Mouse (Mus musculus): ENCODE results near the gene Son. TPM values are rescaled to one million over a fixed set of nuclear protein-coding genes. Genes with fewer than 3 reads are reported as not detected.

The Son gene
- polyA plus RNA-seq, 1 experiment from 2014 or later = 151 TPM

GRCm38 (mm10) chr16:91618511-91619501, 28.5 kb upstream of the Son start, which contains the start of gene Dnajc28:
Dnajc28 (minus strand) TSS chr16:91619026.
- in situ Hi-C loops (cut with MboI; ENCODE audit: low pct_unique_long_range_greater_than_20kb) = no loop called here
- H3K27me3 ChIP-seq = no peaks in the 10 kb centered on the region
- POLR2A ChIA-PET = interaction anchor here (0.5 kb wide), 1 partner anchor 28 kb away, joined by 3 read pairs; the partner anchor contains the start of gene Gart
- ATAC-seq (peak; percentile 58), DNase-seq (ENCODE audit: low read depth, low spot score) (no peak)
- CTCF ChIA-PET = interaction anchor here (1.6 kb wide), 1 partner anchor 13 kb away, joined by 3 read pairs; no protein-coding TSS in a partner anchor
- no peak for TF ChIP-seq CTCF (IDR thresholded peaks at IDR 0.05)

GRCm38 (mm10) chr16:91620185-91620584, 27.1 kb upstream of the Son start:
- ChIA-PET POLR2A (no interaction called here), CTCF (interaction anchor here (1.6 kb wide), 1 partner anchor 19 kb away, joined by 4 read pairs; no protein-coding TSS in a partner anchor)
- in situ Hi-C loops (cut with MboI; ENCODE audit: low pct_unique_long_range_greater_than_20kb) = no loop called here
- ATAC-seq (no peak), DNase-seq (ENCODE audit: low read depth, low spot score) (no peak)
- H3K27me3 ChIP-seq = no peaks in the 10 kb centered on the region
- no peak for TF ChIP-seq CTCF (IDR thresholded peaks at IDR 0.05)

- in situ Hi-C loops (cut with MboI; ENCODE audit: low pct_unique_long_range_greater_than_20kb) = no loop called here
- no peak for ATAC-seq
- no peak for TF ChIP-seq CTCF (IDR thresholded peaks at IDR 0.05)
- DNase-seq (ENCODE audit: low read depth, low spot score) = no peak
- ChIA-PET POLR2A (no interaction called here), CTCF (interaction anchor here (0.6 to 1.6 kb wide), 2 partner anchors 10 to 18 kb away, joined by 3 to 4 read pairs; no protein-coding TSS in a partner anchor)
- H3K27me3 ChIP-seq = no peaks in the 10 kb centered on the region
Measured at GRCm38 (mm10) chr16:91620991-91621390, 26.3 kb upstream of the Son start.

- in situ Hi-C loops (cut with MboI; ENCODE audit: low pct_unique_long_range_greater_than_20kb) = no loop called here
- no peak for TF ChIP-seq CTCF (IDR thresholded peaks at IDR 0.05)
- ATAC-seq (no peak), DNase-seq (ENCODE audit: low read depth, low spot score) (no peak)
- CTCF ChIA-PET = no interaction called here
- POLR2A ChIA-PET = no interaction called here
- H3K27me3 ChIP-seq = no peaks in the 10 kb centered on the region
Measured at GRCm38 (mm10) chr16:91623074-91623473, 24.2 kb upstream of the Son start.

- CTCF ChIA-PET = no interaction called here
- in situ Hi-C loops (cut with MboI; ENCODE audit: low pct_unique_long_range_greater_than_20kb) = no loop called here
- no peak for TF ChIP-seq CTCF (IDR thresholded peaks at IDR 0.05)
Measured at GRCm38 (mm10) chr16:91627831-91628230, 19.5 kb upstream of the Son start.

GRCm38 (mm10) chr16:91628673-91629072, 18.6 kb upstream of the Son start:
- no peak for ATAC-seq
- ChIA-PET CTCF (no interaction called here), POLR2A (no interaction called here)
- H3K27me3 ChIP-seq = no peaks in the 10 kb centered on the region
- in situ Hi-C loops (cut with MboI; ENCODE audit: low pct_unique_long_range_greater_than_20kb) = no loop called here
- DNase-seq (ENCODE audit: low read depth, low spot score) = no peak
- no peak for TF ChIP-seq CTCF (IDR thresholded peaks at IDR 0.05)

More at GRCm38 (mm10) chr16:91627831-91628230, 19.5 kb upstream of the Son start:
- no peaks in the 10 kb centered on the region for H3K27me3 ChIP-seq
- DNase-seq (ENCODE audit: low read depth, low spot score) (no peak), ATAC-seq (no peak)
- POLR2A ChIA-PET = no interaction called here

GRCm38 (mm10) chr16:91629749-91630148, 17.6 kb upstream of the Son start:
- ChIA-PET POLR2A (interaction anchor here (0.6 kb wide), 1 partner anchor 16 kb away, joined by 4 read pairs; no protein-coding TSS in a partner anchor), CTCF (no interaction called here)
- in situ Hi-C loops (cut with MboI; ENCODE audit: low pct_unique_long_range_greater_than_20kb) = no loop called here
- H3K27me3 ChIP-seq = no peaks in the 10 kb centered on the region
- ATAC-seq (no peak), DNase-seq (ENCODE audit: low read depth, low spot score) (no peak)
- no peak for TF ChIP-seq CTCF (IDR thresholded peaks at IDR 0.05)

- in situ Hi-C loops (cut with MboI; ENCODE audit: low pct_unique_long_range_greater_than_20kb) = no loop called here
- POLR2A ChIA-PET = no interaction called here
- ATAC-seq (no peak), DNase-seq (ENCODE audit: low read depth, low spot score) (no peak)
- CTCF ChIA-PET = no interaction called here
- H3K27me3 ChIP-seq = no peaks in the 10 kb centered on the region
- TF ChIP-seq CTCF (IDR thresholded peaks at IDR 0.05) = no peak
Measured at GRCm38 (mm10) chr16:91630584-91630983, 16.7 kb upstream of the Son start.

GRCm38 (mm10) chr16:91632439-91632838, 14.9 kb upstream of the Son start:
- in situ Hi-C loops (cut with MboI; ENCODE audit: low pct_unique_long_range_greater_than_20kb) = no loop called here
- POLR2A ChIA-PET = no interaction called here
- CTCF ChIA-PET = no interaction called here
- TF ChIP-seq CTCF (IDR thresholded peaks at IDR 0.05) = no peak
- ATAC-seq = no peak
- DNase-seq (ENCODE audit: low read depth, low spot score) = no peak
- no peaks in the 10 kb centered on the region for H3K27me3 ChIP-seq

- TF ChIP-seq CTCF (IDR thresholded peaks at IDR 0.05) = no peak
- POLR2A ChIA-PET = no interaction called here
- CTCF ChIA-PET = no interaction called here
- DNase-seq (ENCODE audit: low read depth, low spot score) (no peak), ATAC-seq (no peak)
- in situ Hi-C loops (cut with MboI; ENCODE audit: low pct_unique_long_range_greater_than_20kb) = no loop called here
- H3K27me3 ChIP-seq = no peaks in the 10 kb centered on the region
Measured at GRCm38 (mm10) chr16:91632940-91633339, 14.4 kb upstream of the Son start.

GRCm38 (mm10) chr16:91633641-91634040, 13.7 kb upstream of the Son start:
- no peak for ATAC-seq
- in situ Hi-C loops (cut with MboI; ENCODE audit: low pct_unique_long_range_greater_than_20kb) = no loop called here
- no peak for DNase-seq (ENCODE audit: low read depth, low spot score)
- TF ChIP-seq CTCF (IDR thresholded peaks at IDR 0.05) = no peak
- ChIA-PET CTCF (interaction anchor here (0.7 kb wide), 1 partner anchor 41 kb away, joined by 3 read pairs; no protein-coding TSS in a partner anchor), POLR2A (no interaction called here)
- H3K27me3 ChIP-seq = no peaks in the 10 kb centered on the region

All from Patski (cell line).